In genomic region chr6:70911668-70912395, GRCm38 (mm10) we compare ENCODE assay signal across 8 mouse cellular contexts. TPM values are rescaled to one million over a fixed set of nuclear protein-coding genes. Genes with fewer than 3 reads are reported as not detected.
DNase-seq lines count a peak whose midpoint lies in the region; ATAC-seq and TF ChIP-seq lines count a peak whose summit lies in the region.

No protein-coding gene starts in this region.

- 0 out of 4 replicates have a peak overlapping the region, but pooled peaks of 1 of the 2 experiments have one; percentile 14 for H3K4me3 ChIP-seq in ES-E14 (ENCODE audit: insufficient read depth in 1 of 2, low read depth in 1 of 2, low read length in 2 of 2, poor library complexity in 1 of 2, severe bottlenecking in 1 of 2)
- H3K4me3 ChIP-seq in embryonic facial prominence, embryonic 14.5 days (ENCODE audit: low read depth, low read length): peak overlapping the region; percentile 11; the same call in 1 of the 2 replicates
- H3K4me3 ChIP-seq in liver, embryonic 14.5 days (ENCODE audit: insufficient read depth in 1 of 2, low read depth in 2 of 2, low read length in 2 of 2): no peak overlapping the region
- H3K4me3 ChIP-seq in stomach, embryonic 15.5 days (replicated peaks): peak overlapping the region; percentile 8; the same call in 1 of the 2 replicates

- peak; percentile 69; the same call in 1 of the 2 replicates for ATAC-seq in embryonic facial prominence, embryonic 14.5 days (ENCODE audit: low read depth)
- no peak for ATAC-seq in liver, embryonic 14.5 days (ENCODE audit: insufficient read depth)
- ATAC-seq in stomach, embryonic 15.5 days (ENCODE audit: insufficient read depth, low FRiP score, low read depth): peak; percentile 41; the same call in 1 of the 2 replicates
- ATAC-seq in inflammation-experienced regulatory T-cells, adult 6 months: no peak

- H3K27ac ChIP-seq in ES-E14 (ENCODE audit: insufficient read depth, low read depth, low read length, poor library complexity, severe bottlenecking): no peak overlapping the region
- H3K27ac ChIP-seq in embryonic facial prominence, embryonic 14.5 days (replicated peaks; ENCODE audit: low read depth, low read length): no peak overlapping the region
- H3K27ac ChIP-seq in liver, embryonic 14.5 days: no peak overlapping the region
- H3K27ac ChIP-seq in stomach, embryonic 15.5 days: no peak overlapping the region

- DNase-seq in A20 (ENCODE audit: low read depth, low spot score) (peak; percentile 10), ES-E14 (ENCODE audit: low read depth, low spot score) (no peak)
- peak; percentile 33 for DNase-seq in embryonic facial prominence, embryonic 14.5 days (ENCODE audit: low spot score)
- DNase-seq in kidney, postnatal 14 days: peak; percentile 8
- no peak for DNase-seq in liver, embryonic 14.5 days (ENCODE audit: low read depth in 3 of 3, low spot score in 3 of 3)
- no peak for DNase-seq in c-Kit-positive CD71-positive TER-119-positive erythroid progenitor cells, embryonic 14.5 days (ENCODE audit: low spot score)

- peak overlapping the region; percentile 42 for H3K4me2 ChIP-seq in embryonic facial prominence, embryonic 14.5 days (ENCODE audit: low read depth, low read length)
- H3K4me2 ChIP-seq in liver, embryonic 14.5 days (ENCODE audit: low read depth): peak overlapping the region; percentile 0; the same call in 1 of the 2 replicates
- peak overlapping the region; percentile 46 for H3K4me2 ChIP-seq in stomach, embryonic 15.5 days

- H3K27me3 ChIP-seq in embryonic facial prominence, embryonic 14.5 days (replicated peaks; ENCODE audit: control insufficient read depth, insufficient read depth, low read length): no peaks in the 10 kb centered on the region
- peaks cover 3% of the 10 kb centered on the region for H3K27me3 ChIP-seq in liver, embryonic 14.5 days (ENCODE audit: control insufficient read depth, insufficient read depth, low read length)
- H3K27me3 ChIP-seq in stomach, embryonic 15.5 days (replicated peaks): no peaks in the 10 kb centered on the region

- no peak for TF ChIP-seq EP300 in liver, embryonic 14.5 days (IDR thresholded peaks at IDR 0.05; ENCODE audit: low read depth)

- H3K9me3 ChIP-seq in ES-E14 (ENCODE audit: control insufficient read depth, insufficient read depth, low read depth, low read length): no peaks in the 10 kb centered on the region
- no peaks in the 10 kb centered on the region for H3K9me3 ChIP-seq in embryonic facial prominence, embryonic 14.5 days (ENCODE audit: control insufficient read depth, low read length)
- H3K9me3 ChIP-seq in liver, embryonic 14.5 days (ENCODE audit: control insufficient read depth, low read length): no peaks in the 10 kb centered on the region
- H3K9me3 ChIP-seq in stomach, embryonic 15.5 days: no peaks in the 10 kb centered on the region

- H3K9ac ChIP-seq in ES-E14 (ENCODE audit: insufficient read depth, low read depth, low read length, poor library complexity, severe bottlenecking): no peak overlapping the region
- H3K9ac ChIP-seq in embryonic facial prominence, embryonic 14.5 days (ENCODE audit: low read depth, low read length): no peak overlapping the region
- H3K9ac ChIP-seq in liver, embryonic 14.5 days (replicated peaks): no peak overlapping the region
- H3K9ac ChIP-seq in stomach, embryonic 15.5 days: no peak overlapping the region

- H3K36me3 ChIP-seq in ES-E14 (ENCODE audit: control insufficient read depth, insufficient read depth, low read length, poor library complexity, severe bottlenecking): no peaks in the 10 kb centered on the region
- no peaks in the 10 kb centered on the region for H3K36me3 ChIP-seq in embryonic facial prominence, embryonic 14.5 days (ENCODE audit: control insufficient read depth, insufficient read depth, low read length)
- no peaks in the 10 kb centered on the region for H3K36me3 ChIP-seq in liver, embryonic 14.5 days (replicated peaks; ENCODE audit: control insufficient read depth, insufficient read depth, low read depth)
- H3K36me3 ChIP-seq in stomach, embryonic 15.5 days: no peaks in the 10 kb centered on the region

- peaks cover 0 to 2% of the 10 kb centered on the region in 2 experiments; a peak in 2 of 4 replicates for H3K4me1 ChIP-seq in ES-E14 (ENCODE audit: control insufficient read depth in 2 of 2, insufficient read depth in 2 of 2, low read length in 2 of 2, poor library complexity in 1 of 2)
- H3K4me1 ChIP-seq in embryonic facial prominence, embryonic 14.5 days (ENCODE audit: control insufficient read depth, insufficient read depth, low read length): no peaks in the 10 kb centered on the region
- no peaks in the 10 kb centered on the region for H3K4me1 ChIP-seq in liver, embryonic 14.5 days (replicated peaks; ENCODE audit: control insufficient read depth in 2 of 2, insufficient read depth in 2 of 2, low read length in 1 of 2)
- H3K4me1 ChIP-seq in stomach, embryonic 15.5 days: 0 out of 2 replicates have a peak, but pooled peaks cover 2% of the 10 kb centered on the region

- WGBS in embryonic facial prominence, embryonic 14.5 days: 9% methylated on average over 20 of the region's 20 CpGs
- 16% methylated on average over 20 of the region's 20 CpGs for WGBS in liver, embryonic 14.5 days (ENCODE audit: insufficient replicate concordance)
- WGBS in stomach, embryonic 15.5 days: 13% methylated on average over 20 of the region's 20 CpGs

- TF ChIP-seq CTCF in liver, embryonic 14.5 days (IDR thresholded peaks at IDR 0.05; ENCODE audit: low read depth): no peak

- in situ Hi-C loops in ES-E14 (cut with MboI; ENCODE audit: low sequenced_read_pairs in 2 of 2, unreplicated experiment in 2 of 2): no loop called here

TF ChIP-seq in ES-E14, 5 proteins besides CTCF, POLR2A, EP300 and RAD21:
- TF ChIP-seq ZNF384 (IDR thresholded peaks at IDR 0.05; ENCODE audit: low read depth, low read length): peak; percentile 62; the same call in 1 of the 2 replicates
- TF ChIP-seq ZC3H11A (IDR thresholded peaks at IDR 0.05; ENCODE audit: borderline replicate concordance, low read depth, low read length): no peak

RNA-seq across cellular contexts. Expression of gene Tex37, which starts 6.9 kb away (rescaled TPM):
- total RNA-seq in ES-E14 (2012; rRNA removed): not detected in 2 replicates
- not detected in 2 replicates for polyA plus RNA-seq in embryonic facial prominence, embryonic 14.5 days (2014; fragmentation: Nextera tagmentation; extraction: Ambion mirVana)
- polyA plus RNA-seq in liver, embryonic 14.5 days (2012; rRNA removed): not detected in 2 replicates
- not detected in 2 replicates for polyA plus RNA-seq in liver, embryonic 14.5 days (2014; fragmentation: Nextera tagmentation; extraction: Ambion mirVana)
- not detected in 2 replicates for polyA plus RNA-seq in stomach, embryonic 15.5 days (2015; fragmentation: Nextera tagmentation; extraction: Ambion mirVana)
- not detected for polyA plus RNA-seq in inflammation-experienced regulatory T-cells, adult 6 months (2017; shearing (Covaris generic))

RNA-seq across cellular contexts. Expression of gene Foxi3, which starts 44.5 kb away (rescaled TPM):
- total RNA-seq in ES-E14 (2012; rRNA removed): 3.5 and 4.2 TPM in 2 replicates
- polyA plus RNA-seq in embryonic facial prominence, embryonic 14.5 days (2014; fragmentation: Nextera tagmentation; extraction: Ambion mirVana): 0.51 and 1.0 TPM in 2 replicates
- not detected in 2 replicates for polyA plus RNA-seq in liver, embryonic 14.5 days (2012; rRNA removed)
- polyA plus RNA-seq in liver, embryonic 14.5 days (2014; fragmentation: Nextera tagmentation; extraction: Ambion mirVana): not detected in 2 replicates
- not detected in 2 replicates for polyA plus RNA-seq in stomach, embryonic 15.5 days (2015; fragmentation: Nextera tagmentation; extraction: Ambion mirVana)
- polyA plus RNA-seq in inflammation-experienced regulatory T-cells, adult 6 months (2017; shearing (Covaris generic)): not detected

Comparison
In these comparisons a context has a peak if more than half of its experiments do, and no peak if none do; other contexts are left out.
1. DNase-seq: peak in A20 (single experiment), embryonic facial prominence, embryonic 14.5 days (single experiment) and kidney, postnatal 14 days (single experiment); none in ES-E14 (single experiment), liver, embryonic 14.5 days (0 of 3) and c-Kit-positive CD71-positive TER-119-positive erythroid progenitor cells, embryonic 14.5 days (single experiment).
2. H3K4me3 ChIP-seq: peak in embryonic facial prominence, embryonic 14.5 days (single experiment) and stomach, embryonic 15.5 days (single experiment); none in liver, embryonic 14.5 days (0 of 2).
3. ATAC-seq: peak in embryonic facial prominence, embryonic 14.5 days (single experiment) and stomach, embryonic 15.5 days (single experiment); none in liver, embryonic 14.5 days (single experiment) and inflammation-experienced regulatory T-cells, adult 6 months (single experiment).
4. Peak in every context shown above with its lines, with median percentiles within 50 percentile points of each other: H3K4me2 ChIP-seq.